Mouse (Mus musculus) G1E (cell line): ENCODE data around the gene Cenps.

Source experiments
- CTCF ChIP-seq: IDR thresholded peaks from 2 replicates; pipeline ENCODE4 v1.5.1; 2012; ENCODE audit warnings: low read depth, low read length, inconsistent platforms, mixed read lengths
- TAL1 ChIP-seq: conservative IDR thresholded peaks from 2 replicates; pipeline ENCODE4 v1.6.1; 2012; ENCODE audit warnings: low read depth, low read length, inconsistent platforms, mixed read lengths

GRCm38 (mm10) chr4:149159891-149160290 lies 22.5 kb upstream of the Cenps start:
- TF ChIP-seq TAL1: no peak
- no peak for TF ChIP-seq CTCF
